Mouse (Mus musculus) myocyte (in vitro differentiated cells): Measurements from ENCODE around the gene Lamtor5. TPM values are rescaled to one million over a fixed set of nuclear protein-coding genes. Genes with fewer than 3 reads are reported as not detected.
A peak's percentile ranks its signal among the peaks of the same experiment; 100 is the strongest.

Experiments used
- H3K27me3 ChIP-seq: one replicate; pipeline ENCODE4 v1.6.1; 2011; ENCODE audit not compliant: control insufficient read depth, insufficient read depth, insufficient read length
- H3K36me3 ChIP-seq: one replicate; pipeline ENCODE4 v1.6.1; 2011; ENCODE audit not compliant: control insufficient read depth, insufficient read depth
- H3K4me2 ChIP-seq: one replicate; pipeline ENCODE4 v1.6.1; 2011; ENCODE audit warnings: low read depth, control low read depth
- H3K4me3 ChIP-seq: one replicate; pipeline ENCODE4 v1.5.1; 2011; ENCODE audit warnings: mild to moderate bottlenecking, control low read depth, moderate library complexity
- H3K79me2 ChIP-seq: one replicate; pipeline ENCODE4 v1.6.1; 2011; ENCODE audit not compliant: control insufficient read depth, insufficient read depth
- H3ac ChIP-seq: one replicate; pipeline ENCODE4 v1.6.1; 2011; ENCODE audit not compliant: control insufficient read depth, insufficient read length
- CEBPB ChIP-seq: IDR thresholded peaks from 2 replicates; pipeline ENCODE4 v1.6.1; 2011; ENCODE audit warnings: mild to moderate bottlenecking, moderate library complexity; ENCODE audit not compliant: poor library complexity, insufficient read depth, severe bottlenecking
- E2F4 ChIP-seq: IDR thresholded peaks from one replicate; pipeline ENCODE4 v1.6.1; 2011; ENCODE audit warnings: mild to moderate bottlenecking, control low read depth, moderate library complexity; ENCODE audit not compliant: insufficient read depth
- MAX ChIP-seq: IDR thresholded peaks from one replicate; pipeline ENCODE4 v1.6.1; 2011; ENCODE audit warnings: low read depth, mild to moderate bottlenecking, control low read depth
- MYOD1 ChIP-seq, 3 experiments: IDR thresholded peaks; one replicate each; pipeline ENCODE4 v1.6.1; 2011; ENCODE audit warnings: control low read depth in 2 of 3, low read depth in 2 of 3, mild to moderate bottlenecking in 2 of 3, moderate library complexity in 1 of 3; ENCODE audit not compliant: insufficient read length in 2 of 3, control insufficient read depth in 1 of 3
- MYOG ChIP-seq, 3 experiments: IDR thresholded peaks; one replicate each; pipeline ENCODE4 v1.6.1; 2011; ENCODE audit warnings: control low read depth in 2 of 3, low read depth in 2 of 3, mild to moderate bottlenecking in 2 of 3; ENCODE audit not compliant: insufficient read length in 2 of 3, control insufficient read depth in 1 of 3, insufficient read depth in 1 of 3
- POLR2A ChIP-seq: IDR thresholded peaks from one replicate; pipeline ENCODE4 v1.6.1; 2011; ENCODE audit warnings: low read depth, mild to moderate bottlenecking, control low read depth, moderate library complexity; ENCODE audit not compliant: insufficient read length
- POLR2AphosphoS2 ChIP-seq: IDR thresholded peaks from one replicate; pipeline ENCODE4 v1.6.1; 2011; ENCODE audit warnings: low read depth, control low read depth; ENCODE audit not compliant: insufficient read length
- REST ChIP-seq: IDR thresholded peaks from one replicate; pipeline ENCODE4 v1.6.1; 2011; ENCODE audit warnings: mild to moderate bottlenecking, control low read depth, moderate library complexity; ENCODE audit not compliant: insufficient read depth, insufficient read length
- SRF ChIP-seq: IDR thresholded peaks from one replicate; pipeline ENCODE4 v1.6.1; 2011; ENCODE audit warnings: low read depth; ENCODE audit not compliant: control insufficient read depth, insufficient read length
- TCF12 ChIP-seq: IDR thresholded peaks from one replicate; pipeline ENCODE4 v1.6.1; 2011; ENCODE audit warnings: mild to moderate bottlenecking, control low read depth; ENCODE audit not compliant: poor library complexity, insufficient read depth, severe bottlenecking
- TCF3 ChIP-seq: IDR thresholded peaks from one replicate; pipeline ENCODE4 v1.6.1; 2011; ENCODE audit warnings: low read depth, control low read depth; ENCODE audit not compliant: insufficient read length
- USF1 ChIP-seq: IDR thresholded peaks from one replicate; pipeline ENCODE4 v1.6.1; 2011; ENCODE audit warnings: low read depth, mild to moderate bottlenecking, control low read depth, moderate library complexity
- polyA plus RNA-seq: library from polyadenylated mRNA; unstranded; fragments of >200 nt; fragmentation: generic; extraction: Trizol; gene quantifications from one replicate; pipeline ENCODE4 v1.2.1, GENCODE M21; 2012; ENCODE audit warnings: missing spikeins

The Lamtor5 gene
- polyA plus RNA-seq, 1 experiment: 156 TPM

DNA sequence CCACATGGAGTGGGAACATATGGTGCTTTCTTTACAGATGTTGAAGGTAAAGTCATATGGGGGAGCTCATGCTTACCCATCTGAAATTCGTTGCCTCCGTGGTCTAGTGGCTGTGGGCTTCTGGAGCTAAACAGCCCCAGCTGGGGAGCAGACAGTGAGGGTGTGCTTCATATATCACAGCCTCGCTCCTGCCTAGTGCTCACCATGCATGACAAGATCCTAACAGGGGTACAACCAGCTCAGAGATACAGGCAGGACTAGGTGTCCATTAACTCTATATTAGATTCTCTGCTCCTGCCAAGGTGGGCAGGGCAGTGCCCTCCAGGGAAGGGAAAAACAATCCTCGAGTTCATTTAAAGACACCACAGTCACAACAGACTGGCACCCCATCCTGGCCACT is 47.5 kb upstream of the Lamtor5 start:
- H3K4me2 ChIP-seq: no peak overlapping the region
- H3K36me3 ChIP-seq: no peaks in the 10 kb centered on the region
- H3K79me2 ChIP-seq: no peaks in the 10 kb centered on the region
- H3ac ChIP-seq: no peak overlapping the region
- TF ChIP-seq E2F4 (no peak), POLR2AphosphoS2 (no peak), TCF3 (no peak), MAX (no peak)
- no peak overlapping the region for H3K4me3 ChIP-seq
- no peaks in the 10 kb centered on the region for H3K27me3 ChIP-seq

DNA sequence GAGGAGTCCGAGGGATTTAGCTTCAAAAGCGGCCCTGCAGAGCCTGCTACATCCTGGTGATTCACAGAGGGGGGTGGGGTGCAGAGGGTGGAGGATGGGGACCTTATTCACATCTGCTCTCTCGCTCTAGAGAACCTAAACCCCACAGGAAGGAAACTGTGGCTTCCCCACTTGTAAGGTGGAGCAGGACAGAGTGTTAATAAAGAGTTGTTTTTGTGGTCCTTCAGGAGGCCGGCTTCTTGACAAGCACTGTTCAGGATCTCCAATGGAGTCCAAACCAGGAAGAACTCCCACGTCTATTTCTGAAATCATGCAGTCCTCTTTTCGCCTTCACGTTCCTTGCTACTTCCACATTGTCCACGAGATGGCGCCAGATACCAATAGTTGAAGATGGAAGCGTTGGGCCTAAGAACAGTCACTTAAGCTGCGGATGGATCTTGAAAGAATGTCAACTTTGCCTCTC is 45.3 kb upstream of the Lamtor5 start:
- H3K27me3 ChIP-seq: no peaks in the 10 kb centered on the region
- TF ChIP-seq MYOG (IDR thresholded peaks at IDR 0.05; ENCODE audit: control insufficient read depth in 1 of 3, insufficient read depth in 1 of 3, insufficient read length in 2 of 3, low read depth in 2 of 3): no peak
- TF ChIP-seq TCF3: no peak
- no peak for TF ChIP-seq POLR2AphosphoS2
- TF ChIP-seq MAX: no peak
- TF ChIP-seq CEBPB: no peak
- TF ChIP-seq E2F4: no peak
- no peak for TF ChIP-seq SRF
- no peak for TF ChIP-seq TCF12
- no peak overlapping the region for H3K4me3 ChIP-seq
- no peaks in the 10 kb centered on the region for H3K36me3 ChIP-seq
- no peak overlapping the region for H3ac ChIP-seq
- H3K4me2 ChIP-seq: peak overlapping the region; percentile 57
- no peaks in the 10 kb centered on the region for H3K79me2 ChIP-seq

DNA sequence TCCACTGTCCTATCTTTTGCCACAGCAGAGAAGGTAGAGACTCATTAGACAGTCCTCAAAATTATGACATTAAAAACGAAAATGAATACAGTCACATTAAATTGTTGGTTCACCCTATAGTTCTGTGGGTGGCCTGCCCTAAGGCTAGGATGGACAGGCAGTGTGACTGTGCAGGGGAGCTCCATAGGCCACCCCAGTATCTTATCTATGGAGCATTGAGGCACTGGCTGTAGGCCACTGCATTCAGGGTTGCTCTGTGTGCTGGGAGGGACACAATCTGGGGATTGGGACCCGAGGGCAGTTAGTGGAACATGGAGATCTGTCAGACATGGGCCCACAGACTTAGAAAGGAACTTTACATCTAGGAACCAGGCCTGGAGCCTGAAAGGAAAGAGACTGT is 44.7 kb upstream of the Lamtor5 start:
- TF ChIP-seq CEBPB (no peak), E2F4 (no peak), POLR2A (no peak), USF1 (no peak), TCF3 (no peak)
- Histone ChIP-seq H3K36me3 (no peaks in the 10 kb centered on the region), H3K4me3 (no peak overlapping the region)

DNA sequence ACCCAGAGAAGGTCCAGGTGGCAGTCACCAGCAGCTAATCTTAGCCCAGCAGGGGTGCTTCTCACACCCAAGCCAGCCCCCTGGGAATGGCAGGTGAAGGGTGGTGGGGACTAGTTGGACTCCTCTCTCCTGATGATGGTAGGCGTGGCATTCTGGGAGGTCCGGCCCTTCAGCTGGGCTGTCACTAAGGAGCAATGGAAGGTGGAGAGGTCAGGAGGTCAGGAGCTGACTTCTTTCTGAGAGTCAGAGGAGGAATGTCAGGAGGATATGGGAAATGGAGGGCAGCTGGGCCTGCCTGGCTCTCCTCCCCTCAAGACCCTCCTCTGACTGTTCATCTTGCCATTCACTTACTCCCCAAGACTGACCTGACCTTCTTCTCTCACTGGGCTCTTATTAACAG is 40.6 kb upstream of the Lamtor5 start:
- Histone ChIP-seq H3K4me2 (no peak overlapping the region), H3K27me3 (no peaks in the 10 kb centered on the region), H3ac (no peak overlapping the region), H3K4me3 (no peak overlapping the region), H3K36me3 (no peaks in the 10 kb centered on the region), H3K79me2 (no peaks in the 10 kb centered on the region)
- TF ChIP-seq TCF3 (no peak), POLR2A (no peak), SRF (no peak), USF1 (no peak), REST (no peak), MYOG (IDR thresholded peaks at IDR 0.05; ENCODE audit: control insufficient read depth in 1 of 3, insufficient read depth in 1 of 3, insufficient read length in 2 of 3, low read depth in 2 of 3) (no peak), POLR2AphosphoS2 (no peak), TCF12 (no peak), CEBPB (no peak), MAX (no peak), MYOD1 (IDR thresholded peaks at IDR 0.05; ENCODE audit: control insufficient read depth in 1 of 3, insufficient read length in 2 of 3, low read depth in 2 of 3) (no peak), E2F4 (no peak)

More for the DNA sequence above, 44.7 kb upstream of the Lamtor5 start:
- no peak overlapping the region for H3ac ChIP-seq
- no peak overlapping the region for H3K4me2 ChIP-seq
- no peaks in the 10 kb centered on the region for H3K27me3 ChIP-seq
- H3K79me2 ChIP-seq: no peaks in the 10 kb centered on the region

DNA sequence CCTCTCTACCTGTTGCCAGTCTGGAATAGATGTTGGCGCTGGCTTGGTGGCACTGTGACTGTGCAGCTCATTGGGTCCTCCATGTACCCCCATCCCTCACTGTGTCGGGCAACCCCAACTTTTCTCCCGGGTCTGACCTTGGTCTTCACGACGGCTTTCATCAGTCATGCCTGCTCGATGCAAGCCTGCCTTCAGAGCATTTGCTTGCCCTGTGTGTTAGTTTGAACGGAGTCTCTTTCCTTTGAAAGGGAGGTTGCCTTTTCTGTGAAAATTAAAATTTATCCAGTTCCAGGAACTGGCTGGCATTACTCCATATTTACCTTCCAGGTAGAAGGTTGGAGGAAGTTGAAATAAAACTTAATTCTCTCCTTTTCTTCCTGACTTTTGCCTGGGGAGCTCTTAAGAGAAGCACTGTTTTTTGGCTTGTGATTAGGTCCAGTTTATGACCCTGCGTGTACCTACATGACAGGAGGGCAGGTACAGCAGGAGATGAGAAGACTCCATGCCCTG is 40.1 kb upstream of the Lamtor5 start:
- Histone ChIP-seq H3K27me3 (no peaks in the 10 kb centered on the region), H3K4me3 (no peak overlapping the region), H3K4me2 (no peak overlapping the region), H3K36me3 (no peaks in the 10 kb centered on the region), H3ac (no peak overlapping the region), H3K79me2 (no peaks in the 10 kb centered on the region)
- TF ChIP-seq POLR2AphosphoS2 (no peak), SRF (no peak), POLR2A (no peak), MYOG (IDR thresholded peaks at IDR 0.05; ENCODE audit: control insufficient read depth in 1 of 3, insufficient read depth in 1 of 3, insufficient read length in 2 of 3, low read depth in 2 of 3) (no peak), TCF3 (no peak), MAX (no peak), MYOD1 (IDR thresholded peaks at IDR 0.05; ENCODE audit: control insufficient read depth in 1 of 3, insufficient read length in 2 of 3, low read depth in 2 of 3) (no peak), USF1 (no peak), REST (no peak), TCF12 (no peak), E2F4 (no peak), CEBPB (no peak)

DNA sequence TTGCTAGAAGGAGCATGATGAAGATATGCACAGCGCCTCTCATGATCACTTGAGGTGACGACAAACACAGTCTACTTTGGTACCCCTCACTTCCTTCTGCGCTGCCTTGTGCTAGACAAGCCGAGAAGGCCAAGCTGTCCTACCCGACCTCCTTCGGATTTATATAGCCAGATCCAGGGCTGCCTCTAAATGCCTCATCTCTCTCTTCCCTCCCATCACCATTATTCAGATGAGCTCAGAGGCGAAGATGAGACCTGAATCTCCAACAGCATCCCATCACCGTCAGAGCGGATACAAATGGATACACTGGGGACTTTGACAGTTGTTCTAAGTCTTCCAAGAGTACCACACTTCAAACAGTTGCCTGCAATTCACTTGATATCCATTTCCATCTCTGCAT is 39.1 kb upstream of the Lamtor5 start, which contains the start of gene Prok1:
Gene Prok1, minus strand, starts transcription at position 101 of the 400 bp plus-strand sequence.
- no peaks in the 10 kb centered on the region for H3K36me3 ChIP-seq
- TF ChIP-seq E2F4: no peak
- no peak for TF ChIP-seq TCF12
- no peak for TF ChIP-seq POLR2AphosphoS2
- no peak for TF ChIP-seq MYOG (IDR thresholded peaks at IDR 0.05; ENCODE audit: control insufficient read depth in 1 of 3, insufficient read depth in 1 of 3, insufficient read length in 2 of 3, low read depth in 2 of 3)
- no peak for TF ChIP-seq CEBPB
- no peak within 1 kb of the TSS for H3K4me3 ChIP-seq
- H3ac ChIP-seq: no peak within 1 kb of the TSS
- H3K27me3 ChIP-seq: no peaks in the 10 kb centered on the region
- H3K79me2 ChIP-seq: no peaks in the 10 kb centered on the region
- H3K4me2 ChIP-seq: no peak within 1 kb of the TSS
